Mouse (Mus musculus) left cerebral cortex, postnatal 10 days (tissue): Measurements from ENCODE around the gene Gal3st2. TPM values are rescaled to one million over a fixed set of nuclear protein-coding genes. Genes with fewer than 3 reads are reported as not detected.
"Not testable (repeated sequence)": the region's sequence is repeated elsewhere in the genome, so short reads cannot be mapped to it uniquely, and the experiment has no call there.

Experiments used
- DNase-seq, 2 experiments: peaks; one replicate each; pipeline ENCODE4 v3.0.0; 2021 to 2022; ENCODE audit warnings: low spot score in 2 of 2, mixed read lengths in 1 of 2; ENCODE audit errors: extremely low spot score in 1 of 2
- intact Hi-C: fragments of 180-260 bp; cut with DNase I; formaldehyde crosslinking; loops from one replicate; pipeline ENCODE4 v1.15.1; 2025
- total RNA-seq, 2 experiments: library from RNA; stranded (reverse); gene quantifications; 2 replicates each; pipeline ENCODE4 v1.2.3; 2021

The Gal3st2 gene
- total RNA-seq, 2 experiments from 2014 or later, result not detected

DNA sequence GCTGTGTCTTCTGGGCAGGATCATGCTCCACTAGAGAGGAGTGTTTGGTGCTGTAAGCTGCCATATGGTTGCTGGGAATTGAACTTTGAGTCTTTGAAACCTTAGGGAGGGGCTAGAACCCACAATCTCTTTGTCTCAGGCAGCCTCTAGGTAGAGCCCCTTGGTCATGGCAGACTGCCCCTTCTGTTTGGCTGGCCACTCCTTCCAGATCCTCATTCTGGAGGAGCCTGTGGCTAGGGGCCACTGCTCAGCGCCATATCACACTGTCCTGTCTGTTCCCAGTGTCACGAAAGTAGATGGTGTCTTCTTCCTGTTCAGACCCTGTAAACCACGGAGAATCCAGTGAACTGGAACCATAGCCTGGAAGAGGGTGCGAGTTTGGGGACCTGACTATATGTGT lies 5.3 kb upstream of the Gal3st2 start:
- intact Hi-C loops, result loop anchor here (10.0 kb wide), 1 partner anchor 69 kb away; no protein-coding TSS in a partner anchor
- not testable (repeated sequence) for DNase-seq

- DNase-seq, result no peak
- intact Hi-C loops, result loop anchor here (10.0 kb wide), 1 partner anchor 67 kb away; no protein-coding TSS in a partner anchor
Measured at GRCm38 (mm10) chr1:93857370-93857769, 3.7 kb upstream of the Gal3st2 start.

GRCm38 (mm10) chr1:93857991-93858390 lies 3.1 kb upstream of the Gal3st2 start:
- intact Hi-C loops, result loop anchor here (10.0 kb wide), 1 partner anchor 67 kb away; no protein-coding TSS in a partner anchor
- no peak for DNase-seq

GRCm38 (mm10) chr1:93859619-93860018 lies 1.5 kb upstream of the Gal3st2 start:
- intact Hi-C loops, result loop anchor here (10.0 kb wide), 1 partner anchor 65 kb away; no protein-coding TSS in a partner anchor
- no peak for DNase-seq

- DNase-seq, intact Hi-C loops: not testable (repeated sequence)
Measured at GRCm38 (mm10) chr1:93871594-93872105, 10.5 kb downstream of the Gal3st2 start.

- intact Hi-C loops, DNase-seq: not testable (repeated sequence)
Measured at GRCm38 (mm10) chr1:93874405-93874804, 13.3 kb downstream of the Gal3st2 start.

DNA sequence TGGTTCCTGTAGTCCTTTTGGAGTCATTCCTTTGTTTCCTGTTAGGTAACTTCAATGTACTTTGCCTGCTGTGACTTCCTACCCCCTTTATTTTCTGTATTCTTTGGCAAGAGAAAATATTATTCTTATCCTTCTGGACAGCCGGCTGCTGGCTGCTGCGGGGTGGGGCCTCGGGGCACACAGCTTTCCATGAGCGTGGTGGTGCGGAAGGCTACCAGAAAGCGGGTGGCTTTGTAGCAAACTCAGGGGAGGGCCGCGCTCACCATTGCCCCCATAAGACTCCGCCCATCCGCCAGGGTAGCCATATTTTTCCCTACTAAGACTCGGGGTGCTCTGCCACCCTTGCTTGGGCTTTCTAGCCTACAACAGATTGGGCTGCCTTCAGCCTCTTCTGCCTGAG lies 20.7 kb downstream of the Gal3st2 start:
- intact Hi-C loops, result not testable (repeated sequence)

DNA sequence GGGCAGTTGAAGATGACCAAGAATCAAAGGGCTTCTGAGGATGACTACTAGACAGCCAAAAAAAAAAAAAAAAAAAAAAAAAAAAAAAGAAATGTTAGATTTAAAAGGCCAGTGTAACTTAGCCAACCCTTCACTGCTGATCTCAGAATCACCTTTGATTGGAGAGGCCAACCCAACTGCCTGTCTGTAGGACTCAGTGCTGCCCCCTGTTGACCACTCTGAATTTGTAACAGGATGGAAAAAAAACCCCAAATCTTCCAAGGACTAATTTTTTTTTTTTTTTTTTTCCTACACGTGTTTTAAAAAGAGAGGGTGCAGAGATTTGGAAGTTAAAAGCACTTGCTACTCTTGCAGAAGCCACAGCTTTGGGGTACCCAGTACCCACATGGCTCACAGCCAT lies 29.8 kb downstream of the Gal3st2 start:
- intact Hi-C loops, DNase-seq: not testable (repeated sequence)

More for the DNA sequence above, 20.7 kb downstream of the Gal3st2 start:
- not testable (repeated sequence) for DNase-seq

GRCm38 (mm10) chr1:93897395-93897794 lies 36.3 kb downstream of the Gal3st2 start:
- DNase-seq, intact Hi-C loops: not testable (repeated sequence)

DNA sequence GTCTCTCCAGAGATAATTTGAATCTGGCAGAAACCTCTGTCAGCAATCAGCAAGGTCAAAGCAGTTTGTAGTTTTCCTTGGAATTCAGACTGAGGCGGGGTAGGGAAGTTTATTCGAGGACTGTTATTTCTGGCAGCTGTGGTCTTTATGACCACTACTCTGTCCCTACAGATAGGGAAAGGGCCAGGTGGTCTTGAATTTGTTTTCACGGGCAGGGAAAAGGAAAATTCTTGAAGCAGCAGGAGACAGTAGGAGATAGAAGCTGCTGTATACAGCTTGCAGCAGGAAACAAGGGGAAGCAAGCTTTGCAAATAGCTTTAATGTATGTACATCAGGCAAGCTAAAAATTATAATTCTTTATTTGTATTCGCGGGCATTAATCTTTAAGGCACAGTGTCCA lies 40.2 kb downstream of the Gal3st2 start:
- DNase-seq, intact Hi-C loops: not testable (repeated sequence)

DNA sequence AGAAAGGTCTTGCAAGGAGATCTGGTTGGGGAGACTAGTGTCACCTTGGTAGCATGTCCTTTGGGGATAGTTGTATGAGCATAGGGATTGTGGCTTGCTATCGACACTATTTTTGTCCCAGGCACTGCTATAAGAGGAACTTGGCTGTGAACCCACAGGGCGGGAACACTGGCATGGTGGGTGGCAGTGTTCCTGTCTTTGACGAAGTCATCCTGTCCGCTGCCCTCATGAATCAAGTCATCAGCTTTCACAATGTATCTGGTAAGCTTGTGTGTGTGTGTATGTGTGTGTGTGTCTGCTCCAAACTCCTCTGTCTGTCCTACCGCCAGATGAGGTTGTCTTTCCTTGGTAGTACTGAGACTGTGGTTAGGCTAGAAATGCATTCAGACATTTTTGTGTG lies 45.6 kb downstream of the Gal3st2 start:
- intact Hi-C loops, DNase-seq: not testable (repeated sequence)

- DNase-seq, intact Hi-C loops: not testable (repeated sequence)
Measured at GRCm38 (mm10) chr1:93908977-93909586, 48.0 kb downstream of the Gal3st2 start.

DNA sequence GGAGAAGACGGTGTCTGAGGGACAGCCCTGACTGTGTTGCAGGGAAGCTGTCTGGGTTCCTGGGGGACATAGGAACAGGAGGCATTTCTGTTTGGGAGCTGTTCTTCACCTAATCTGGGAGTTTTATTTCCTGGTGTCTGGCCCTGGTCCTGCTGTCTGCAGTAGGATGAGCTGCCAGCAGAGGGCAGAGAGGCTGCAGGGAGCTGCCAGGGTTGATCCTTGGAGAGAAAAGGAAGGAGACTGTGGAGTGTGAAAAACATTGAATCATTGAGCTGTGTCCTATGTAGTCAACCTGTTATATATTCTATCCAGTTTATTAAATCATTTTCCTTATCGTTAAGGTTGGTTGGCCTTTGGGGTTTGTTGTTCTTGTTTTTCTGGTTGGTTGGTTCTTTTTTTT lies 50.8 kb downstream of the Gal3st2 start:
- intact Hi-C loops, DNase-seq: not testable (repeated sequence)

GRCm38 (mm10) chr1:93917160-93917559 lies 56.1 kb downstream of the Gal3st2 start:
- intact Hi-C loops, result loop anchor here (5.0 kb wide), 1 partner anchor 165 kb away; no protein-coding TSS in a partner anchor
- DNase-seq, result not testable (repeated sequence)

DNA sequence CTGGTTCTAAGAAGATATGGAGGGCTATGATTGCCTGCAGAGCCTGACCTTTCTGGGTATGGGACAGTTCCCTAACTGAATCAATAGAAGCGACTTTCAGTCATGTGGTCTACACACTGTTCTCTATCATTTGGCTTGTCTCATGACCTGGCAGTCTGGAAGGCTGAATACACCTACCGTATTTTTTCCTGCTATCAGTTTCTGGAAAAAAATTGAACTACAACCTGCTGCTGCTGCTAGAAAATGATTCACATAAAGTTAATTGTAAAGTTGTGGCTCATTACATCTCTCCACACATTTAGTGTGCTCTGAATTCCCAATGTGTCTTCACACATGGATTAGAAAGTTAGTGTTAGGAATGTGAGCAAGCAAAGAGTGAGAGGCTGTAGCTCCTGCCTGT lies 56.9 kb downstream of the Gal3st2 start, which contains the start of gene Gal3st2b:
Gene Gal3st2b (plus strand): TSS at position 301 of the 400 bp plus-strand sequence.
- intact Hi-C loops, result loop anchor here (5.0 kb wide), 1 partner anchor 164 kb away; no protein-coding TSS in a partner anchor
- not testable (repeated sequence) for DNase-seq

- intact Hi-C loops, result loop anchor here (5.0 kb wide), 1 partner anchor 164 kb away; no protein-coding TSS in a partner anchor
- DNase-seq, result not testable (repeated sequence)
Measured at GRCm38 (mm10) chr1:93918775-93919174, 57.7 kb downstream of the Gal3st2 start.

GRCm38 (mm10) chr1:93919321-93919720 lies 58.2 kb downstream of the Gal3st2 start:
- intact Hi-C loops, result loop anchor here (5.0 kb wide), 1 partner anchor 163 kb away; no protein-coding TSS in a partner anchor
- not testable (repeated sequence) for DNase-seq

DNA sequence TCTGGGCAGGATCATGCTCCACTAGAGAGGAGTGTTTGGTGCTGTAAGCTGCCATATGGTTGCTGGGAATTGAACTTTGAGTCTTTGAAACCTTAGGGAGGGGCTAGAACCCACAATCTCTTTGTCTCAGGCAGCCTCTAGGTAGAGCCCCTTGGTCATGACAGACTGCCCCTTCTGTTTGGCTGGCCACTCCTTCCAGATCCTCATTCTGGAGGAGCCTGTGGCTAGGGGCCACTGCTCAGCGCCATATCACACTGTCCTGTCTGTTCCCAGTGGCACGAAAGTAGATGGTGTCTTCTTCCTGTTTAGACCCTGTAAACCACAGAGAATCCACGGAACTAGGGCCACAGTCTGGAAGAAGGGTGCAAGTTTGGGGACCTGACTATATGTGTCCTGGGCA lies 61.5 kb downstream of the Gal3st2 start:
- DNase-seq, result not testable (repeated sequence)
- intact Hi-C loops, result loop anchor here (10.0 kb wide), 1 partner anchor 68 kb away; no protein-coding TSS in a partner anchor

DNA sequence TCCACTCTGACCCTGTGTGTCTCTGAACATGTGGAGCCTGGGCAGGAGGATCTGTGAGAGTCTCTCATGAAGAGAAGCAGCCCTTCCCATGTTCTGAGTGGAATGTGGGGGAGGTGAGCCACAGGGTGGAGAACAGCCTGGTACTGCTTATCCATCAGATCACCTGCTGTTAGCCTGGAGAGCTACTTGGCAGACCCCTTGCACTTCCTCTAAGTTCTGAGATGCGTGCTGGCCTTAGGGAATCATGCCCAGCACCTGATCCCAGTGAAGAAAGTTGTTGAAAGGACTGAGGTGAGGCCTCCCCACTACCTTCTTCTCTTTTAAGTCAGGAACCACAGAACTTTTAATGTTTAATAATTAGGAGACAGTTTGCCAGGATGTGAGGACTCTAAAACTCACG lies 62.0 kb downstream of the Gal3st2 start:
- DNase-seq, result not testable (repeated sequence)
- intact Hi-C loops, result loop anchor here (10.0 kb wide), 1 partner anchor 68 kb away; no protein-coding TSS in a partner anchor
